Mouse (Mus musculus) small intestine, adult 2 months (tissue): ENCODE data around the gene Scrn3.

Source experiments
- CTCF ChIP-seq: fragments of 200-500 bp; IDR thresholded peaks from 2 replicates; pipeline ENCODE4 v1.5.1; 2012; ENCODE audit warnings: low read depth, mild to moderate bottlenecking, control low read depth, inconsistent platforms, low read length, moderate library complexity, mixed read lengths; ENCODE audit not compliant: insufficient replicate concordance, insufficient read length; ENCODE audit errors: extremely low read depth
- POLR2A ChIP-seq: fragments of 200-500 bp; IDR thresholded peaks from 2 replicates; pipeline ENCODE4 v1.6.1; 2012; ENCODE audit warnings: low read depth, mild to moderate bottlenecking, control low read depth, inconsistent platforms, low read length, moderate library complexity

GRCm38 (mm10) chr2:73280356-73281047 lies 31.9 kb upstream of the Scrn3 start:
- TF ChIP-seq CTCF (no peak), POLR2A (no peak)
